In genomic region chr17:70991706-70992625, GRCm38 (mm10) we compare ENCODE assay signal across 8 mouse cellular contexts. TPM values are rescaled to one million over a fixed set of nuclear protein-coding genes. Genes with fewer than 3 reads are reported as not detected.
A peak's percentile ranks its signal among the peaks of the same experiment; 100 is the strongest.
DNase-seq lines count a peak whose midpoint lies in the region; ATAC-seq and TF ChIP-seq lines count a peak whose summit lies in the region.

No protein-coding gene starts in this region.

- H3K27me3 ChIP-seq in heart, embryonic 15.5 days, result no peaks in the 10 kb centered on the region
- no peaks in the 10 kb centered on the region for H3K27me3 ChIP-seq in liver, postnatal 0 days (ENCODE audit: insufficient read depth, low read length)

- H3K4me3 ChIP-seq in layer of hippocampus, adult 2 months, result no peak overlapping the region
- peak overlapping the region; percentile 84; the same call in 1 of the 2 replicates for H3K4me3 ChIP-seq in heart, embryonic 15.5 days
- no peak overlapping the region for H3K4me3 ChIP-seq in liver, postnatal 0 days (ENCODE audit: low read depth, low read length)

- peak; percentile 63 for TF ChIP-seq CTCF in layer of hippocampus, adult 2 months (conservative IDR thresholded peaks at IDR 0.05)
- TF ChIP-seq CTCF in liver, postnatal 0 days (IDR thresholded peaks at IDR 0.05; ENCODE audit: low read depth), result peak; percentile 42

- peak overlapping the region; percentile 99; the same call in 1 of the 2 replicates for H3K27ac ChIP-seq in layer of hippocampus, adult 2 months
- H3K27ac ChIP-seq in heart, embryonic 15.5 days, result peak overlapping the region; percentile 93
- no peak overlapping the region for H3K27ac ChIP-seq in liver, postnatal 0 days (ENCODE audit: low read depth)

- H3K36me3 ChIP-seq in heart, embryonic 15.5 days, result peaks cover 29% of the 10 kb centered on the region
- H3K36me3 ChIP-seq in liver, postnatal 0 days (replicated peaks; ENCODE audit: insufficient read depth, low read length), result peaks cover 33% of the 10 kb centered on the region

- H3K4me2 ChIP-seq in heart, embryonic 15.5 days, result no peak overlapping the region
- no peak overlapping the region for H3K4me2 ChIP-seq in liver, postnatal 0 days (ENCODE audit: low read depth, low read length)

- TF ChIP-seq EP300 in liver, postnatal 0 days (IDR thresholded peaks at IDR 0.05; ENCODE audit: low read depth), result no peak

- WGBS in heart, embryonic 15.5 days, result 77% methylated on average over 16 of the region's 16 CpGs
- WGBS in liver, postnatal 0 days (ENCODE audit: insufficient replicate concordance), result 73% methylated on average over 16 of the region's 16 CpGs

- DNase-seq in layer of hippocampus, adult 2 months (ENCODE audit: low spot score in 2 of 2), result no peak
- no peak for DNase-seq in layer of hippocampus, postnatal 36 days
- peak; percentile 79 for DNase-seq in ZHBTc4 (ENCODE audit: low read depth, low spot score)
- no peak for DNase-seq in liver, postnatal 0 days
- no peak for DNase-seq in urinary bladder, adult 2 months (ENCODE audit: low spot score)
- DNase-seq in testis, postnatal 10 days (ENCODE audit: low spot score), result no peak

- no peak overlapping the region for H3K9ac ChIP-seq in heart, embryonic 15.5 days
- no peak overlapping the region for H3K9ac ChIP-seq in liver, postnatal 0 days (replicated peaks)

- H3K9me3 ChIP-seq in heart, embryonic 15.5 days (replicated peaks), result no peaks in the 10 kb centered on the region
- H3K9me3 ChIP-seq in liver, postnatal 0 days (ENCODE audit: low read length), result no peaks in the 10 kb centered on the region

- H3K4me1 ChIP-seq in heart, embryonic 15.5 days (replicated peaks), result peaks cover 76% of the 10 kb centered on the region
- peaks cover 39% of the 10 kb centered on the region for H3K4me1 ChIP-seq in liver, postnatal 0 days (ENCODE audit: insufficient read depth)

- no peak for ATAC-seq in heart, embryonic 15.5 days (replicated peaks; ENCODE audit: insufficient number of reproducible peaks, insufficient read depth, low FRiP score, low read depth)
- ATAC-seq in liver, postnatal 0 days, result no peak
- no peak for ATAC-seq in cerebellum, adult (ENCODE audit: insufficient number of reproducible peaks, low FRiP score, low TSS enrichment)

RNA-seq across cellular contexts. Expression of gene Myom1, which starts 10.5 kb away (rescaled TPM):
- 1 to 10 TPM; 2.2 to 2.8 TPM for total RNA-seq in layer of hippocampus, adult 2 months (2021)
- 1 to 10 TPM; 1.5 to 1.7 TPM for total RNA-seq in layer of hippocampus, postnatal 36 days (2021)
- 164 and 185 TPM in 2 replicates for polyA plus RNA-seq in heart, embryonic 15.5 days (2015; fragmentation: Nextera tagmentation; extraction: Ambion mirVana)
- polyA plus RNA-seq in liver, postnatal 0 days (2015; fragmentation: Nextera tagmentation; extraction: Ambion mirVana), result 2.1 and 4.4 TPM in 2 replicates
- 110 and 137 TPM in 2 replicates for polyA plus RNA-seq in urinary bladder, adult 2 months (2012; rRNA removed)

RNA-seq across cellular contexts. Expression of gene Myl12a, which starts 10.7 kb away (rescaled TPM):
- 10 to 100 TPM; 38.9 to 41.1 TPM for total RNA-seq in layer of hippocampus, adult 2 months (2021)
- total RNA-seq in layer of hippocampus, postnatal 36 days (2021), result 10 to 100 TPM; 38.0 to 48.0 TPM
- 619 and 705 TPM in 2 replicates for polyA plus RNA-seq in heart, embryonic 15.5 days (2015; fragmentation: Nextera tagmentation; extraction: Ambion mirVana)
- 195 and 199 TPM in 2 replicates for polyA plus RNA-seq in liver, postnatal 0 days (2015; fragmentation: Nextera tagmentation; extraction: Ambion mirVana)
- 294 and 408 TPM in 2 replicates for polyA plus RNA-seq in urinary bladder, adult 2 months (2012; rRNA removed)

Comparison
In these comparisons a context has a peak if more than half of its experiments do, and no peak if none do; other contexts are left out.
1. RNA of gene Myom1, which starts 10.5 kb away (polyA plus RNA-seq): 164 to 185 TPM in heart, embryonic 15.5 days and 110 to 137 TPM in urinary bladder, adult 2 months; 2.1 to 4.4 TPM in liver, postnatal 0 days; every median in the first group is over 10 times any median in the second.